Mouse (Mus musculus) adrenal gland, adult (tissue): ENCODE results near the gene Gsk3b.
"Not testable (repeated sequence)": the region's sequence is repeated elsewhere in the genome, so short reads cannot be mapped to it uniquely, and the experiment has no call there.

Experiments
- DNase-seq, 2 experiments: peaks; one replicate each; pipeline ENCODE4 v3.0.0; 2022 to 2023; ENCODE audit warnings: low spot score in 1 of 2; ENCODE audit not compliant: inconsistent age in 2 of 2

Gene Gsk3b

DNA sequence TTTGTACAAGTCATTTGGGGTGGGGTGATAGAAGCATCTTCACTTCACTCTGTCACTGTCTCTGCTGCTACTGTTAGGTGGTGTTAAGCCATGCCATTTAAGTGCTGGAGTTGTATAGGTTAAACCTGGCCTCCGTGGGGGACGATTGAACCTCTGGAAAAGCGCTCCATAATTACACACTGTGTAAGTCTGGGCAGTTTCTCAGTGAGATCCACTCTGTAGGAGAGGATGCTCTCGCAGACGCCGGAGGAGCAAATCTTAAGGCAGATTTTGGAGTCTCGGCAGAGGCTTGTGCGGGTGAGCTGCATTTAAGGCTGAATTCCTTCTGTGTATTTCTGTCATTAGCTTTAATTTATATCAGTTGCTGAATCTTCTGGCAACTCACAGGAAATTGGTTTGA lies 92.6 kb downstream of the Gsk3b start:
- no peak for DNase-seq

DNA sequence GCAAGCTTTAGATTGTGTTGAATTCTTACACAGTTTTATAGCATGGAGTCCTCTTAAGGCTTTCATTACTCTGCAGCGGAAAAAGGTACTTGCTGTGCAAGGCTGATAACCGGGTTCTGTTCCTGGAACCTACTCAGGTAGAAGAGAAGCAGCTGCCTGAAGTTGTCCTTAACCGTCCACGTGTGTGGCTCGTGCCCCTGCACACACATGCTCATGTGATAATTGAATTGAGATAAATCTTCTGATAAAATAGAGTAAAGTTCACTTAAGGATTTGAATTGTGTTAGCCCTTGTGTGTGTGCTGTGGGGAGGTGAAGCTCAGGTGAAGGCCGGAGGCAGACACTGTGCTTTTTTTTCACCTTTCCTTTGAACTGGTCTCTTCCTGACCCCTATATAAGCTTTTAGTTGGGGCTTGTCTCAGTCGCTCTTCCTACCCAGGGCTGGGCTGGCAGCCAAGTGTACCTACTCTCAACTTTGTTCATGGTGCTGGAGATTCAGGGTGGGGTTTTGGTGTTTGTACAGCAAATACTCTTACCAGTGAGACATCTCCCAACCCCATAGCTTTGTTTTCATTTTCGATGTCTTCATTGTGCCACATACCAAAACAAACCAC lies 96.0 kb downstream of the Gsk3b start:
- no peak for DNase-seq

DNA sequence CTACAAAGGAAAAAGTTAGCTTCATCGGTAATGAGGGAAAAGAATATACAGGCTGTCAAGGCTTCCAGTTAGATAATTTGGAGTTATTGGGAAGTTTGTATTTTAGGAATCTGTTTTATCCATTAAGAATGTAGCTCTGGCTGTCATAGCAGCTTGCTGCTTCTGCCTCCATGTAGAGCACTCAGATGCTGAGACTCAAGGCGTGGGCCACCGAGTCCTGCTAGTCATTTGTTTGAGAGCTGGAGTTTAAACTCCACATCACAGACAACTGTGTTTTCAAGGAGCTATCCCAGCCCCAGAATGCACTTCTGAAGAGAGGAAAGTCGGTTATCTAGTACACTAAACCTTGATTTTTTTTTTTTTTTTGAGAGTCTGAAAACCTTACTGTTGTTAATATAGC lies 101.2 kb downstream of the Gsk3b start:
- DNase-seq = no peak

DNA sequence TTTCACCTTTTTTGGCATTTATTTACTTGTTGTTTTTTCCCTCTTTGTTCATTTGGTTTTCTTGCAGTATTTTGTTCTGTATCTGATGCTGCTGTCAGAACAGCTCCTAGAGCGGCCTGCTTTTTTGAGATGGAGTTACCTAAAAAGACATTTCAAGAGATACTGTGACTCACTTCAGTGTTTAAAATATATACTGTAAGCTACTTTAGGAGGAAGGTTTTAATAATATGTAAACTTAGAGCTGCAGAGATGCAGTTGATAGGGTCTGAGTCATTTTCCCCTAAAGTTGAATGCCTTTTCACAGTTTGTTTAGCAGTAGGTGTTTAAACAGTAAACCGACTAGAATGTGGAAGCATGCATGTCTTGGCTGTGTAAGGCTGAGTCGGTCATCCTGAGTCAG lies 101.7 kb downstream of the Gsk3b start:
- no peak for DNase-seq

DNA sequence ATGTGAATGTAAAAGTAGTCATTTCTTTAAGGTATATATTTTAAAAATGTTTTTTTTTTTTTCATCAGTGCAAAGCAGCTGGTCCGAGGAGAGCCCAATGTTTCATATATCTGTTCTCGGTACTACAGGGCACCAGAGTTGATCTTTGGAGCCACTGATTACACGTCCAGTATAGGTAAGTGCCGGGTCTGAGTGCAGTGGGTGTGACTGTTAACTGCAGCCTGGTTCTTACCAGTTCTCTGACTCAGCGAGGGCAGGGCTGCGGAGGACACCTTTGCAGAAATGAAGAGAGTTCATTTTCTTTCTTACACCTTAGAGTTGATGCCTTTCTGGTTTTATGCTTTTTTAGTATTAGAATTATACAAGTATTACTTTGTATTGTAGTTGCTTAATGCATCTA lies 102.7 kb downstream of the Gsk3b start:
- DNase-seq = no peak

DNA sequence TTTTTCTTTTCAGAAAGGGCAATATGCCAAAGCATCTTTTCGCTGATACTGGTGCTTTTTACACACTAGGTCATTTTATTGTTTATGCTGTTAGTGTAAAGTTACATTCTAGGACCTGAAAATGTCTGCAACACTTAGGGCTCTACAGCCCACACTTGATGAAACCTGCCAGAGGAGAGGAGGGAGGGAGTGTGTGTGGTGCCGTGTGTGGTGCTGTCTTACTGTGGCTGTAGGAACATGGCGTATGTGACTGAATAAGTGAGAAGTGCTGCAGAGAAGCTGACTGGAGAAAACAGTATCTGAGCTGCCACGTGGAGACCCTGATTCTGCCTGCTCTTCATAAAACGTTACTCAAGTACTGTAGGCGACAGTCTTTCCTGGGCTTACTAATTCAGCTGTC lies 103.8 kb downstream of the Gsk3b start:
- no peak for DNase-seq

DNA sequence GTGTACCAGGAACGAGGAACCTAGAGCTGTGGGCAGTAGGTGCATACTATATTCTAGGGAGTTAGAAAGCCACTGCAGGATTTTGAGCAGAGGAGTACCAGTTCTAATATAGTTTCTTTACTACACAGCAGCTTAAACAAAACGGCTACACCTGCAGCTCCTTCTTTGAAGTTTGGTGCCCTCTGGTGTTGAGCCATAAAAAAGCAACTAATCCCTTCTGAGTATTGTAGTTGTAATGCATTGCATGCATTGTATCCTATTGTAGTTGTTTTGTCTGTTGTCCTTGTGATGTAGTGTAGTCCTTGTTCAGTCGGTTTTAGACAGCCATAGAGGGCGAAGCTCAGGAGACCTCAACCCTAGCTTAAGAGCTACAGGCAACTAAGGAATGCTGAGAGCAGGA lies 108.5 kb downstream of the Gsk3b start:
- peak; percentile 43 to 89 for DNase-seq

DNA sequence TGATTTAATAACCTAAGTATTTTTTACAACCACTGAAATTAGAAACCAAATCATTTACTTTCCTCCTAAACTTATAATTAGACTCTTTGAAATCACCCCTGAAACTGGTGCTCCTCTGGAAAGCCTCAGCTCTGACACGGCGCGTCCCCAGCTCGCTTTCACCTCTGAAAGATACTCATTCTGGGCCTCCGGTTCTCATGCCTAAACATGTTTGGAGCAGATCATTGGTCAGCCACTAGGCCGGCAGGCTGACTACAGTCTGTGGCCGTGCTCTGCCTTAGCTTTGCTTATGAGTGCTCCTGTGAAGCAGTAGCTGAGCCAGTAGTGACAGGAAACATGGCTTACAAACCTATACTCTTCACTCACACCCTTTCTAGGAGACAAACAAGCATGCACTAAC lies 116.5 kb downstream of the Gsk3b start:
- no peak for DNase-seq

DNA sequence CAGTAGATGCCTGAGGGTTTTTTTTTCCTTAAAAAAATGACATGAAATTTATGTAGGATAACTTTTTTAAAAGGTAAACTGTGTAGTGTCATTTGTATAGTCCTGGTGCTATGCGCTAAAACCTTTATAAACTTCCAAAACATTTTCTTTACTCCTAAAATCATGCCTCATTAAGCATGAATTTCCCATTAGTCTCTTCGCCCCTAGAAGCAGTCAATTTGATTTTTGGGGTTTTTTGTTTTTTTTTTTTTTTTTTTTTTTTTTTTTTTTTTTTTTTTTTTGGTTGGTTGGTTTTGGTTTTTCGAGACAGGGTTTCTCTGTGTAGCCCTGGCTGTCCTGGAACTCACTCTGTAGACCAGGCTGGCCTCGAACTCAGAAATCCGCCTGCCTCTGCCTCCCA lies 133.7 kb downstream of the Gsk3b start:
- DNase-seq = not testable (repeated sequence)

DNA sequence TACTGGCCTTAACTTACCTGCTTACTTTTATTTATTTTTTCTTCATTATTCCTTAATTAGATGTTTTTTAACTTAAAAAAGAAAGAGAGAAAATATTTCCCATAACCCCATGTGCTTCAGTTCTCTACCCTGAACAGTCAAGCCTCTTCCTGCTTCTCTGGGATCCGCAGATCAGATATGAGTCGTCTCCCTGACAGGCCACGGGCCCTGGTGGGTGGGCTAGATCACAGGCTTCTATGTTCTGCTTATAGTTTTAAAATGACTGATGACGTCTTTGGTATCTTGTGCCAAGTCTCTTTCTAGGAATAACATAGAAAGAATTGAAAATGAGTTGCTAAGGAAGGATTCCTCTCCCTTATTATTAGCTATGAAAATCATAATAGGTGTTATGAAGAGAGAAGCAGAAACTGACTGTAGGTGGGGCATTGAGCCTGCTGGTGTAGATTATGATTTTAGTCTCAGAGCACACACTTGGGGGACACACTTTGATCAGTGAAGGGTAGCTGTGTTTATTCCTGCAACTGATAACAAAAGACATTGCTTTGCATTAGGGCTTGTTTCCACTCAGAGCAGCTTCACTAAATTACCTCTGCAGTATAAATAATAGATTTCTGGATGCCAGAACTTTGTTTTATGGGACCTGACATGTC lies 148.3 kb downstream of the Gsk3b start:
- no peak for DNase-seq

DNA sequence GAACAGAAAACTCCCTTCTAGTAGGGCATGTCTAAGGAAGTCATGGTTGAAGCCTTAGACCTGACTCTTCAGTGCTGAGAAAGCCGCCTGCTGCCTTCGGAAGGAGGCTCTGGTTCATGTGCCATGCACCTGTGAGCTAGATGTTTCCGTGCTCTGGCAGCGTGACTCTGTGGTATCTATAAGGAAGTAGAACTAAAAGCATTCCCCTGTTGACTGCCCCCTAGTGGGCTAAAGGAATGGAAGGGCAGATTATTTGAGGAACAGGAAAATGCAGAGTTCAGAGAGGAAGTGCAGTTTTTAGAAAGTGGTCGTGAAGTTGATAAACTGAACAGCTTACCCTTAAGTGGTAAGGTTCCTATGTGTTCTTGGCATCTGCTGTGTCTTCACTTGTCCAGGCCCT lies 150.9 kb downstream of the Gsk3b start:
- DNase-seq = peak in 1 of 2 experiments; percentile 67

DNA sequence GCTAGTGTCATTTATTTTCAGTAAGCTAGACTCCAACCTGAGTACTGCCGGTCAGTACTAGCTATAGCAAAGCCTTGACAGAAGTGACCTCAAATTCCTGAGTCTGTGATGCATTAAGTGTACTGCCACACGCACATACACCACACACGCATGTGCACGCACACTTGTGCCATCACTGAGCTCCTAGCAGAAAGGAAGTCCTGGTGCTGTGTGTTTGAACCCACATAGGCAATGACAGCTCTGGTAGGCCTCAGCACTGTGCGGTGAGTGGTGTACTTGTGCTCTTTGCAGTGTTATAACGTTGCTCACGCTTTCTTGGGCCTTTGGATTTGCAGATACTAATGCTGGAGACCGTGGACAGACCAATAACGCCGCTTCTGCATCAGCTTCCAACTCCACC lies 151.4 kb downstream of the Gsk3b start:
- DNase-seq = no peak

DNA sequence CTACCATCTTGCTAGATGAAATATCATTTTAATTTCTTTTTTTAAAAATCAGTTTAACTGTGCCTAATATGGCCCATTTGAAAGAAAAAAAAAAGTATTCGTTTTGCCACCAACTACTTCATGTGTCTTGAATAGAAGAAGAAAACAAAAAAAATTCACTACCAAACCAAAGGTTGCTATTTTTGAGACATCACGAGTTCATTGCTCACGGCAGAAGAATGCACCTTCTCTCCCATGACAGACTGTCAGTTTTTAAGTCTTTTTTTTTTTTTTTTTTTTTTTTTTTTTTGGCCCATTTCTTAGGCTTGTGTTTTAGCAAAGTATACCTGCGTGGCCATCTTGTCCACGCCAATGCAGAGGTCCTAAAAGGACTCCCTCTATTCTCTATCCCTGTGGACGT lies 155.3 kb downstream of the Gsk3b start:
- DNase-seq = no peak

DNA sequence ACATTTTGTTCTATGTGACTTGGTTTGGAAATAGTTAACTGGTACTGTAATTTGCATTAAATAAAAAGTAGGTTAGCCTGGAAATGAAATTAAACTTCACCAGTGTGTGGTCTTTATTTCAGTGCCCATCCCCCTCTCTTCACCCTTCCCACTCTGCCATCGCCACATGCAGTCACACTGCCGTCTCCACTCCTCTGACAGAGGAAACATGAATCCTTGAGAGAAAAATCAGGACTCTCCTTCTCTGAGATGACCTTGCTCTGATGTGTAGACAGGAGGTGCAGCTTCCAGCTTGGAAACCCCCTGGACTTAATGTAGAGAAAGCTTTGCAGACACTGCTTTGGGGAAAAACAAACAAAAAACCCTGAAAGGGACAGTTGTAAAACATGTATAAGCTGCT lies 156.6 kb downstream of the Gsk3b start:
- no peak for DNase-seq

DNA sequence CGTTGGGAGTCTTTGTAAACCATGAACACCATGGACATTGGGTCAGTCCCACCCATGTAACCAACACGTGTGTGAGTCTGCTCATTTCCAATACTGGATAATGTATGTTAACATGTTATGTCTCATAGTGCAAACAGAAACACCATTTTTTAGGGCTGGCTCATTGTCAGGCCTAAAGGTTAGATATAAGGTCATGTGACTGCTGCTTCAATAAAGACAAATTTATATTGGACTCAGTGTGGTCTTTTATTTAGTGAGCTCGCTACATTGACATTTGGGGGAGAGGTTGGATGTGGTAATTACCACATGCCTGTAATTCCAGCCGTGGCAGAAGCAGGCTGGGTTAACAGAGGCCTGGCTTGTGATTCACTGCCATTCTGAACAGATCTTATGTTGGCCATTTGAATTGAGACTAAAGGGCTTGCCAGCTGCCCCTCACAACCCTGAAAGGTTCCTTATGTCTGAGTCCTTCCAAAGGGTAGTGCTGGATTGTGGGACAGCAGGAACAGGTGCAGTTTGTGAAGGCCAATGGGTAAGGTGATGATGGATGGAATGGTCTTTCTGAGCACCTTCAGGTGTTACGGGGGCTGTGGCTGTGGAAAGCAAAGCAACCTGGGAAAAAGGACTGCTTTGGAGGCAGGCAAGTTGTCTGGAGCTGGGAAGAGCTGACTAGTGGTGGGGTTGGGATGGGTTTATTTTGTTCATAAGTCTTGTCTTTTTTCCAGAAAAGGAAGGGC lies 157.2 kb downstream of the Gsk3b start:
- DNase-seq = no peak

DNA sequence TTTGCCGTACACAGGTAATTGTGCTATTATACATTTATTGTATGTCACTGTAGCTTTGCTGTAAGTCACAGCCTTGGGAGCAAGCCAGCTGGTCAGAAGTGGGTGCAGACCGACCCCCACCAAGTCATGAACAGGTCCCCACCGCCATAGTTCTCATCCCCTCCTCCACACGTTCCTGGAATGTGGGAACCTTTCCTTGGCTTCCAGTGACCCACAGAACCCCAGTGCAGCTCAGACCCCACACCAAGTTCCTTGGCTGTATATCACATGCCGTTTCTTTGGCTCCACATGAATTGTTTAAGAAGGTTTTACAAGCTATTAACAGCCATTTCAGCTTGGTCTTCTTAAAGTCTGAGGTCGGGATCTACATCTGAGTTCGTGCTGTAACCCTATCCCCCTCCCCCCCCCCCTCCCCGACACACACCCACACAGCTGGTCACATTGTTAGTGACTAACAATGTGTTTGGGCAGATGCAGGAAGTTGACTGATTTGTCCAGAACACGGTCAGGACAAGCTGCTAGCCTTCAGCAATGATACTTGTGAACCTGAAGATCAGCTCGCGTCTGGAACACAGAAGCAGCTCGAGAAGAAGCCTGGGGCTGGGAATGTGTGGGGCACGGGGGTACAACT lies 159.6 kb downstream of the Gsk3b start:
- no peak for DNase-seq

DNA sequence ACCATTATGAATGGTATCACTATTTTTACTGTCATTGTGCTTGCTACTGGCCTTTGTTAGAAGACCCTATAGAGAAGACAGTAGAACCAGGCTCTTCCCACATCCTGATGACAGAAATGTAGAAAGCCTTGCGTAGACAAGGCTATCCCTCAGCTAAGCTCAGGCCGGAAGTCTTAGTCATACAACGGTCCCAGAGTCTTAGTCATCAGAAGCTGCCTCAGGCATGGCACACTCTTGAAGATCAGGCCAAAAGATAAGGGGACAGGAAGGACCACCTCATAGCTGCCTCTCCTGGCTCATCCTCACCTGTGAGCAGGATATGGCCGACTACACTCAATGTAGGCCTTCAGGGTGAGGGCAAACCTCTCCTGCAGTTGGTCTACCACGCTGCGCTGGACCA lies 161.7 kb downstream of the Gsk3b start:
- no peak for DNase-seq

DNA sequence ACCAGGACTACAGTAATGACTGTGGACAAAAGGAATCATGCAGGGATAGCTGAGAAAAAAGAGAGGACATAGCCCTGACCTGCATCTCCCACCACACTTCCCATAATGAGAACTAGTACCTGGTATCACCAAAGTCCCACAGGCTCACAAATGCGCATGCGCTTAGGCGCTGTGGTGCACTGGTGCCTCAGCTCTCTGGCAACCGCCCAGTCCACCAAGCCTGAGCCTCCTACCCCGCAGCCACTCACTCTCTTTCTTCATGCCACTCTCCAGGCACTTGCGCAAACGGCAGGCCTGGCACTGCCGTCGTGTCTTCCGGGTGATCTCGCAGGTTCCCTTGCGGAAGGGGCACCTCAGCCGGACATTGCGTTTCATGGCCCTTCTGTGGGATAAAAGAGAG lies 165.2 kb downstream of the Gsk3b start:
- DNase-seq = peak in 1 of 2 experiments; percentile 34

DNA sequence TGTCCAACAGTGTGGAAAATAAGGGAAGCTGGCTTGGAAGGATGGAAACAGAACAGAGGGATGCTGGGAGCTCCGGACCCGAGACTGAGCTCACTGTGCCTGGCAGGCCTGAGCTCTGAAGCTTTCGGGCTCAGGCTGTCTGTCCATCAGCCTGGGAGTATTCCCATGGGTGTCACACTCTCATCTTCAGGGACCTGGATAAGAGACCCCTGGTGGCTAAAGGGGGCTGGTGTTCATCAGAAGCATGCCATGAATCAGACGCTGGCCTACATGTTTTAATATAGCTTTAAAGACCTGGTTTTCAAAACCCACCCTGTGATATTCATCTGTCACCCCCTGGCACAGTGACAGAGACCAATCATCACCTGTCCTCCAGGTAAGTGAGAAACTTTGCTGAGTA lies 166.3 kb downstream of the Gsk3b start:
- no peak for DNase-seq

DNA sequence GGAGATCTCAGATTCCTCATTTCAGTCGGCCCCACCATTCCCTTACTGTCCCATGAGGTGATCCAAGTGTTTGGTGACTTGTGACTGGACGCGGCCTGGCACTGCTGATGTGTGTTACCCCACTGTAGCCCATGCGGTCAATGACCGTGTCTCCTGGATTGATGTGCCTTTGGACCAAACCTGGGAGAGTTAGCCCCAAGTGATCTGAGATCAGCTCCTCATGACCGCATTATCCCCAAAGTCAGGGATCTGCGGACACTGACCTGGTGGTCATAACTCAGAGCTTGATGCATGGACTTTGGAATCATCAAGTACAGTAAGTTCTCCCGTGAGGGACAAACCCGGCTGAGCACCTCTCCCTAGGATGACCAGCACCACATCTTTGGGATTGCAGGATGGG lies 167.1 kb downstream of the Gsk3b start:
- DNase-seq = no peak

DNA sequence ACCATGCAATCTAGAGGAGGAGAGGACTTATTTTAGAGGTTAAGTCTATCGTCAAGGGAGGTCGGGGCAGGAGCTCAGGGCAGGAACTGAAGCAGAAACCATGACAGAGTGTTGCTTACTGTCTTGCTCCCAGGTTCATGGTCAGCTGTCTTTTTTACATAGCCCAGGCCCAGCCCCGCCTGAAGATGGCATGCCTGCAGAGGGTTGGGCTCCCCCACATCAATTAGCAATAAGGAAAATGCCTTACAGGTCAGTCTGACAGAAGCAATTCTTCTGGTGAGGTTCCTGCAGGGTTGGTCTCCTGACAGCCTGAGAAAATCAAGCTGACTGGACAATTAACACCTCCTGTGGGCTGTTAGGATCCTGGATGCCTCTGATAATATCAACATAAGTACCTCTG lies 182.8 kb downstream of the Gsk3b start:
- no peak for DNase-seq

DNA sequence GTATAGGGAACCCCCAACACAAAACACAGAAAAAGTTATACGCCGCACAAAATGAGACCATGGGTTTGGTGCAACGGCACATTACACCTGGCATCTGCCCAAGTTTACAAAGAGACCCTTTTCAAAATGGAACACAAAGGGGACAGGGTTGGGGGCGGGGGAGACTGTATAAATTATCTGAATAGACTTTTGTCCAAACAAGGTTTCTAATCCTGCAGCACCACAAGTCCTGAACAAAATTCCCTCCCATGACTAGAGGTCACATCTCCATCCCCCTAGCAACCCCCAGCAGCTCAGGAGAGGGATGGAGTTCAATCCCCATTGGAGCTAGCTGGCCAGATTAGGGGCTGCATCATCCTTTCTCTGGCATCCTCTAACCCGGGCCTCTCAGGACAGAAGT lies 183.7 kb downstream of the Gsk3b start:
- DNase-seq = no peak
